Mouse (Mus musculus) hindbrain, postnatal 0 days (tissue): ENCODE measurements around the gene Igfn1. TPM values are rescaled to one million over a fixed set of nuclear protein-coding genes. Genes with fewer than 3 reads are reported as not detected.

Experiments used
- ATAC-seq: fragments of 200-750 bp; cut with Nextera tagmentation; 2 replicates; pipeline ENCODE4 v1.8.0; 2017; ENCODE audit warnings: mild to moderate bottlenecking, moderate TSS enrichment, moderate library complexity
- DNase-seq: peaks from one replicate; pipeline ENCODE4 v3.0.0-alpha.2; 2015; ENCODE audit warnings: low spot score
- H3K27ac ChIP-seq: fragments of 300-500 bp; sonication (generic); 2 replicates; pipeline ENCODE4 v1.5.1; 2014; ENCODE audit warnings: mild to moderate bottlenecking
- H3K27me3 ChIP-seq: fragments of 300-500 bp; sonication (generic); 2 replicates; pipeline ENCODE4 v1.6.1; 2014; ENCODE audit warnings: low read length, mixed read lengths; ENCODE audit not compliant: insufficient read depth
- H3K36me3 ChIP-seq: fragments of 300-500 bp; sonication (generic); 2 replicates; pipeline ENCODE4 v1.6.1; 2014; ENCODE audit warnings: low read length, mixed read lengths; ENCODE audit not compliant: insufficient read depth
- H3K4me1 ChIP-seq: fragments of 300-500 bp; sonication (generic); 2 replicates; pipeline ENCODE4 v1.6.1; 2014; ENCODE audit warnings: antibody characterized with exemption, low read length, mixed read lengths; ENCODE audit not compliant: insufficient read depth
- H3K4me2 ChIP-seq: fragments of 300-500 bp; sonication (generic); 2 replicates; pipeline ENCODE4 v1.6.1; 2014; ENCODE audit warnings: low read depth, mild to moderate bottlenecking, low read length, moderate library complexity, mixed read lengths
- H3K4me3 ChIP-seq: fragments of 300-500 bp; sonication (generic); 2 replicates; pipeline ENCODE4 v1.5.1; 2014; ENCODE audit warnings: low read length
- H3K9ac ChIP-seq: fragments of 300-500 bp; sonication (generic); replicated peaks from 2 replicates; pipeline ENCODE4 v1.6.1; 2014; ENCODE audit warnings: mild to moderate bottlenecking, low read length, moderate library complexity, mixed read lengths
- H3K9me3 ChIP-seq: fragments of 300-500 bp; sonication (generic); 2 replicates; pipeline ENCODE4 v1.6.1; 2016; ENCODE audit warnings: low read length, mixed read lengths
- CTCF ChIP-seq: IDR thresholded peaks from 2 replicates; pipeline ENCODE4 v1.5.1; 2016; ENCODE audit warnings: antibody characterized with exemption, control low read depth, low read depth
- WGBS: fragments of 180-500 bp; shearing (Covaris S2); extraction: QIAGEN DNeasy Blood & Tissue Kit; methylation state at CpG from one replicate; pipeline ENCODE4 v1.1.7; 2014; 5-methylcytosine and 5-hydroxymethylcytosine counted together
- polyA plus RNA-seq: library from polyadenylated mRNA; unstranded; fragments of >200 nt; fragmentation: Nextera tagmentation; extraction: Ambion mirVana; gene quantifications from 2 replicates; pipeline ENCODE4 v1.2.1, GENCODE M21; 2015
- total RNA-seq: library from RNA; depleted of rRNA; stranded (reverse); fragments of >200 nt; gene quantifications from 2 replicates; pipeline ENCODE4 v1.2.3, GENCODE M21; 2014; rRNA removed

The Igfn1 gene
- total and polyA plus RNA-seq, 2 experiments from 2014 or later: 0.04 TPM; not detected in 1

- Histone ChIP-seq H3K4me3 (no peak overlapping the region), H3K9ac (no peak overlapping the region), H3K4me2 (no peak overlapping the region), H3K27me3 (peaks cover 24% of the 10 kb centered on the region), H3K4me1 (no peaks in the 10 kb centered on the region), H3K27ac (no peak overlapping the region), H3K9me3 (no peaks in the 10 kb centered on the region), H3K36me3 (no peaks in the 10 kb centered on the region)
- no peak for DNase-seq
- TF ChIP-seq CTCF: no peak
- WGBS: 77% methylated on average over 7 of the region's 7 CpGs
- no peak for ATAC-seq
Observed at GRCm38 (mm10) chr1:135923229-135923628, 82.9 kb downstream of the Igfn1 start.

DNA sequence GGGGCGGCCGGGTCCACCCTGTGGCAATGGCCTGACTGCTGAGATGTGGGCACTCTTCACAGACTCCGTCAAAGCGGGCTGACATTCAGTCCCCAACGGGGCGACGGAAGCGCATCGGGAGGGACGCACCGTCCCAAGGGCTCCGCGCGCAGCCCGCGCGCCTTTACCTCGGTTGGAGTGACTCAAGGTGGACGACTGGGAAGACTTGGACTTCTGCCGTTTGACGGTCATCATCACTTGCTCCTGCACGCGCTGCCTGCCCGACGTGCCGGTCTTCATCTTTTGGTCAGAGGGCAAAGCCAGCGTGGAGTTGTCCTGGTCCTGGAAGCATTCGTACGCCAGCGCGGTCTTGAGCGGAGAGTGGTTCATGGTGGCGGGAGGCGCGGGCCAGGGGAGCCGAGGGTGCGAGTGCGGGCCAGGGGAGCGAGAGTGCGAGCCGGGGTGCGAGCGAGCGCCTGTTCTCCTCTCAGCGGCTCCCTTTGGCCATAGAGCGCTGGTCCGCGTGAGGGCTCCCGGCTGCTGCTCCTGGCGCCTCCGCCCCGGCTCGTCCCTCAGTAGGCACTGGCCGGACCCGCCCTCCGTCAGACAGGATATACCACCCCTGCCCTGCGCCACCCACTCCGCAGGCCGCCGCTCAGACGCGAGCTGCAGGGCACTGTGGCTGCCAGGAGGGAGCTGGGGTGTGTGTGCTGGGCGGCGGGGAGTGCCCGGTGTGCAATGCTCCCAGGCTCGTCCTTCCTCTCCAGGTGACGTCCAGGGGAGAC, 87.3 kb downstream of the Igfn1 start, which contains the start of gene Pkp1:
Gene Pkp1, minus strand, starts transcription at position 564 of the 764 bp plus-strand sequence.
- Histone ChIP-seq H3K27me3 (peaks cover 38% of the 10 kb centered on the region), H3K4me1 (no peaks in the 10 kb centered on the region), H3K9ac (no peak within 1 kb of the TSS), H3K27ac (no peak within 1 kb of the TSS), H3K9me3 (no peaks in the 10 kb centered on the region), H3K4me3 (peak within 1 kb of the TSS; percentile 24), H3K4me2 (peak within 1 kb of the TSS; percentile 42), H3K36me3 (no peaks in the 10 kb centered on the region)
- TF ChIP-seq CTCF: no peak
- WGBS: under 1% methylated on average over 59 of the region's 67 CpGs
- DNase-seq (no peak), ATAC-seq (peak; percentile 58)

DNA sequence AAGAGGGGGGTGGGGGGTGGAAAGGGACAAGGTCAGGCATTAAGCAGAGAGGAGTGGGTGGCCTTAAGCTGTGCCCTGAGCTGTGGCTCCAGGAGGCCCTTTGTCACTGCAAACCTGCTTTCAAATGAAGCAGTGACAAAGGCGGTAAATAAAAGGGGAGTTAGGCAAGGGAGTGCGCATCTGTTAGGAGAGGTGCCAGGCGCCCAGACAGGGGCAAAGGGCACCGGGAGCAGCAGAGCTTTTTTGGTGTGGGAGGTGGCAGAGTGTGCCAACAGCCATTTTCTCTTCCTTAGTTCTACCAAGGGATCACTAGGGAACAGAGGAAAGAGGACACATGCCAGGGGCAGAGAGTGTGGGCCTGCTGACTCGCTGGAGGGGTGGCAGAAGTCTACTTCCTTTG, 88.9 kb downstream of the Igfn1 start:
- Histone ChIP-seq H3K9ac (no peak overlapping the region), H3K36me3 (no peaks in the 10 kb centered on the region), H3K27me3 (peaks cover 38% of the 10 kb centered on the region), H3K9me3 (no peaks in the 10 kb centered on the region), H3K4me2 (no peak overlapping the region), H3K4me1 (no peaks in the 10 kb centered on the region), H3K4me3 (no peak overlapping the region), H3K27ac (no peak overlapping the region)
- no peak for TF ChIP-seq CTCF
- 14% methylated on average over 5 of the region's 5 CpGs for WGBS
- ATAC-seq (no peak), DNase-seq (no peak)

DNA sequence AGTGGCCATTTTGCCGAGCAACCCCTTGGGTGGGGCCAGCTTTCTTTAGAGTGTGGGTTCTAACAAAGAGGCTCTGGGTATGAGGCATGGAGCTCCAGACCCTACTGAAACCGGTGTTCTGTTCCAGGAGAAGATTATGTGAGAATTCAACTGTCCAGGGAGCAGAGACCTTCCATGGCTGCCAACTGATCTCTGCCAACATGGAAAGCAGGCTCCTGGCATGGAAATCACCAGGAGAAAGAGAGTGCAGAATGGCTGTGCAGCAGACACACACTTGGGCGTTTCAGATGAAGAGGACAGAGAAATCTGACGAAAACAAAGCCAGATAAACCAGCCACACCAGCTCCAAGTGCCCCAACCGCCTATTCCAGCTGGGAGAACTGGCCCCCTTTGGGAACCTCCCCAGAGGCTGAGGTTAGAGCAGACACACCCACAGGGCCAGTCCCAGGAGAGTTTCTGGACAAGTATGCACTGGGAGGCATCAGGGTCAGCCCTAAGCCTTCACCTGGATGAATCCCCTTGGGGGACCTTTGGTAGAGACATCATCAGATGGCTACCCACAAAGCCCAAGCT, 89.6 kb downstream of the Igfn1 start:
- WGBS: 29% methylated on average over 5 of the region's 5 CpGs
- Histone ChIP-seq H3K27ac (no peak overlapping the region), H3K9ac (no peak overlapping the region), H3K4me3 (no peak overlapping the region), H3K4me2 (no peak overlapping the region), H3K36me3 (no peaks in the 10 kb centered on the region), H3K4me1 (no peaks in the 10 kb centered on the region), H3K27me3 (peaks cover 38% of the 10 kb centered on the region), H3K9me3 (no peaks in the 10 kb centered on the region)
- DNase-seq (no peak), ATAC-seq (no peak)
- no peak for TF ChIP-seq CTCF

- Histone ChIP-seq H3K9ac (no peak overlapping the region), H3K27me3 (peaks cover 18% of the 10 kb centered on the region), H3K4me3 (no peak overlapping the region), H3K27ac (no peak overlapping the region), H3K9me3 (no peaks in the 10 kb centered on the region), H3K4me1 (no peaks in the 10 kb centered on the region), H3K36me3 (no peaks in the 10 kb centered on the region), H3K4me2 (no peak overlapping the region)
- 82% methylated on average over 4 of the region's 4 CpGs for WGBS
- no peak for ATAC-seq
- DNase-seq: no peak
- no peak for TF ChIP-seq CTCF
Observed at GRCm38 (mm10) chr1:135913657-135914056, 92.5 kb downstream of the Igfn1 start.

DNA sequence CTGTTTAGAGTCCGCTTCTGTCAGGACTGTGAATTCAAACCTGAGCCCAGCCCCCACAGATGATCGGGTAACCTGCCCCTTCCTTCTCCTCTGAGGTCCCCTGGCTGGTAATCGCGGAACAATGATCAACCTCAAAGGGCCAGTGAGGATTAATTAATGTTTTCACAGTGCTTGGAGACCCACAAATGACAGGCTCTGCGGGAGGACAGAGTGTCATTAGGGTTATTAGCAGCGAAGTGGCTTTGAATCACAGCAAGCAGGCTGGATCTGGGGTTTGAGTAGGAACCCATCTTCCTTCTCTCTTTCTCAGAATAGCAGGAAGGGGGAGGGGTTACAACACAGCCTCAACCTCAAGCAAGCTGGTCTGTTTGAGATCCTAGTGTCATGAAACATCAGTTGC, 96.8 kb downstream of the Igfn1 start:
- Histone ChIP-seq H3K36me3 (no peaks in the 10 kb centered on the region), H3K4me1 (no peaks in the 10 kb centered on the region), H3K27me3 (no peaks in the 10 kb centered on the region), H3K4me2 (no peak overlapping the region), H3K4me3 (no peak overlapping the region), H3K9ac (no peak overlapping the region), H3K9me3 (no peaks in the 10 kb centered on the region), H3K27ac (no peak overlapping the region)
- DNase-seq (no peak), ATAC-seq (no peak)
- no peak for TF ChIP-seq CTCF
- WGBS: 19% methylated on average over 6 of the region's 6 CpGs

GRCm38 (mm10) chr1:135906736-135907135, 99.4 kb downstream of the Igfn1 start:
- Histone ChIP-seq H3K36me3 (no peaks in the 10 kb centered on the region), H3K4me2 (no peak overlapping the region), H3K4me1 (no peaks in the 10 kb centered on the region), H3K9me3 (no peaks in the 10 kb centered on the region), H3K27me3 (no peaks in the 10 kb centered on the region), H3K4me3 (no peak overlapping the region), H3K9ac (no peak overlapping the region), H3K27ac (no peak overlapping the region)
- 71% methylated on average over 11 of the region's 11 CpGs for WGBS
- ATAC-seq: no peak
- TF ChIP-seq CTCF: no peak
- DNase-seq: no peak

Other genes with a start within 250 kb of the Igfn1 start
- gene Phlda3, start 240.2 kb downstream of the Igfn1 start, total RNA-seq: 66.4 and 82.3 TPM in 2 replicates
- 51.1 and 51.5 TPM in 2 replicates for gene Phlda3, start 240.2 kb downstream of the Igfn1 start, polyA plus RNA-seq
- gene Tnni1, start 226.9 kb downstream of the Igfn1 start, total RNA-seq: 1.3 and 2.4 TPM in 2 replicates
- gene Tnni1, start 226.9 kb downstream of the Igfn1 start, polyA plus RNA-seq: 1.0 and 1.1 TPM in 2 replicates
- gene Lad1, start 187.7 kb downstream of the Igfn1 start, total RNA-seq: 0.21 TPM in 1 of 2 replicates, not detected in the other
- 0.39 and 0.40 TPM in 2 replicates for gene Lad1, start 187.7 kb downstream of the Igfn1 start, polyA plus RNA-seq
- gene Tnnt2, start 170.0 kb downstream of the Igfn1 start, total RNA-seq: 0.47 and 0.79 TPM in 2 replicates
- gene Tnnt2, start 170.0 kb downstream of the Igfn1 start, polyA plus RNA-seq: 1.8 and 2.5 TPM in 2 replicates
- 0.25 and 0.58 TPM in 2 replicates for gene Pkp1, start 87.1 kb downstream of the Igfn1 start, total RNA-seq
- 0.09 and 0.14 TPM in 2 replicates for gene Pkp1, start 87.1 kb downstream of the Igfn1 start, polyA plus RNA-seq
- gene Tmem9, start 1.8 kb upstream of the Igfn1 start, total RNA-seq: 152 and 166 TPM in 2 replicates
- 195 and 196 TPM in 2 replicates for gene Tmem9, start 1.8 kb upstream of the Igfn1 start, polyA plus RNA-seq
- gene Ascl5, start 44.5 kb upstream of the Igfn1 start, total RNA-seq: not detected in 2 replicates
- gene Ascl5, start 44.5 kb upstream of the Igfn1 start, polyA plus RNA-seq: 0.38 and 0.47 TPM in 2 replicates
- 1.9 and 4.1 TPM in 2 replicates for gene Cacna1s, start 46.4 kb upstream of the Igfn1 start, total RNA-seq
- 0.53 and 0.69 TPM in 2 replicates for gene Cacna1s, start 46.4 kb upstream of the Igfn1 start, polyA plus RNA-seq
- gene Kif21b, start 125.0 kb upstream of the Igfn1 start, total RNA-seq: 144 and 155 TPM in 2 replicates
- gene Kif21b, start 125.0 kb upstream of the Igfn1 start, polyA plus RNA-seq: 22.6 and 26.8 TPM in 2 replicates
- gene Mroh3, start 206.5 kb upstream of the Igfn1 start, total RNA-seq: 0.84 TPM in 1 of 2 replicates, not detected in the other
- 0.19 and 0.23 TPM in 2 replicates for gene Mroh3, start 206.5 kb upstream of the Igfn1 start, polyA plus RNA-seq
- gene Inava, start 227.9 kb upstream of the Igfn1 start, total RNA-seq: 4.5 and 11.3 TPM in 2 replicates
- gene Inava, start 227.9 kb upstream of the Igfn1 start, polyA plus RNA-seq: 2.8 and 2.9 TPM in 2 replicates